Mouse (Mus musculus) frontal cortex, postnatal 14 days (tissue): Measurements from ENCODE around the gene Zfp612.
"Not testable (repeated sequence)": the region's sequence is repeated elsewhere in the genome, so short reads cannot be mapped to it uniquely, and the experiment has no call there.

Source experiments
- DNase-seq, 2 experiments: peaks; one replicate each; pipeline ENCODE4 v3.0.0; 2022; ENCODE audit warnings: low spot score in 2 of 2

Zfp612 gene

GRCm38 (mm10) chr8:110079282-110080221 is at the start of gene Zfp612:
Gene Zfp612 (plus strand): TSS chr8:110079746.
- DNase-seq = peak; percentile 28 to 52

DNA sequence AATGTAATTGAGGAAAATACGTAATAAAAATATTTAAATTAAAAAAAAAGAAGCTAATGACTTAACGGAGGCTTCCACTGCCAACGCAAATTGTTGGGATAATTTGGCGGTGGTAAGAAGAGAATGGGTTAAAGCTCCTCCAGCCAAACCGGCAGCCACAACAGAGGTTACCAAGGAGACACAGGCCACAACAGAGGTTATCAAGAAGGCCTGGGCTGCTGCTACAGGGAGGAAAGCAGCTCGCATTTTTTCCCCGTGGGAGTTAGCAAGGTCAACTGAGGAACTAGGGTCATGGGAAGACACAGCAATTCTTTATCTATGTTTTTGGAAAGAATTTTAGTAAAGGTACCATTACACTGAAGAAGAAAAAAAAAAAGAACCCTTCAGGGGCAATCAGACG is 45.8 kb upstream of the Zfp612 start:
- not testable (repeated sequence) for DNase-seq

DNA sequence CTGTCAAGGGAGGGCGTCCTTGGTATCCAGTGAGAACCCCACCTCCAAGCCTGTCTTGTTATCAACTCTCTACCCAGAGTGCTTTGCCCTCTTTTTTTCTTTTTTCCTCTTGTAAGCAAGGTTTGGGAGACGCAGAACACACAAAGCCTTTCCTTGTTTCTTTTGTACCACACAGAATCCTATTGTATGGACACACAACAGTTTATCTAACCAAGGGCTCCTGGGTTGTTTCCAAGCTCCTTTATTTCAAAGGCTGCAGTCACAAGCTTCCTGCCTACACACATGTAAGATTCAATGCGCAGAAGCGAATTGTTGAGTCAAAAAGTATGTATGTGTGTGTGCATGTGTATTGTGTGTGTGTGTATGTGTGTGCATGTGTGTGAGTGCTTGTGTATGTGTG is 45.2 kb upstream of the Zfp612 start:
- no peak for DNase-seq

DNA sequence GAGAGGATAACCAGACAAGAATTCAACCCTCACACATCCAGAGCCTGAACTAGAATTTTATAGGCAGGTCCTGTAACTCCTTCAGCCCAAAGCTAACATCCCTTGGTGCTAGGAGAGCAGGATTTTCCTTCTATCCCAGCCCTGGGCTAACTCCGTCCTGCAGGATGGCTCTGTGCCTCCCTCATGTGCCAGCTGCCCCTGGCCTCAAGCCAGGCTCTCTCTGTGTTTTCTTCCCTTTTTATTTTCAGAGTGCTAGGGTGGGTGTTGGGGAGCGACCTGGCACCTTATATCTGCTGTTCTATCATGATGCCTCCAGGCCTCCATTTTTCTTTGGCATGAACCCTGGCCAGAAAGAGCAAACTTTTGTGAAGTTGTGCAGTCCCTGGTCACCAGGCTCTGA is 43.4 kb upstream of the Zfp612 start:
- DNase-seq = no peak

- no peak for DNase-seq
Observed at GRCm38 (mm10) chr8:110039216-110039615, 40.3 kb upstream of the Zfp612 start.

DNA sequence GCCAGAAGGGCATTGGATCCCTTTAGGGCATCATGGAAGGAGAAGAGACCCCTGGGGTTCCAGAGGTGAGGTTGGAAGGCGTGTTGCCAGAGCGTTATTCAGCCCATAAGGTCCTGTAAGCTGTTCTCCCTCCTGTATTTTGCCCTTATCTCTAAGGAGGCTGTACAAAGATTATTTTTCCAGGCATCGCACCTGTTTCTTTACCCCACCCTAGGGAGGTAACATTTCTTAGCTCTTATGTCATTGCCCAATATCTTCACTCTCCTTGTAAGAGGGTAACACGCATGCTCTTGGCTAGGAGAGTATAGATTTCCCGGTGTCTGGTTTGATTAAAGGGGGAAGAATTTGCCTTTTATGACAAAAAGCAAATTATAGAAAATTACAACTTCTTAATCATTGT is 39.9 kb upstream of the Zfp612 start, which contains the start of gene Chst4:
TSS of gene Chst4 (minus strand) at position 82 of the 400 bp plus-strand sequence.
- DNase-seq = no peak

DNA sequence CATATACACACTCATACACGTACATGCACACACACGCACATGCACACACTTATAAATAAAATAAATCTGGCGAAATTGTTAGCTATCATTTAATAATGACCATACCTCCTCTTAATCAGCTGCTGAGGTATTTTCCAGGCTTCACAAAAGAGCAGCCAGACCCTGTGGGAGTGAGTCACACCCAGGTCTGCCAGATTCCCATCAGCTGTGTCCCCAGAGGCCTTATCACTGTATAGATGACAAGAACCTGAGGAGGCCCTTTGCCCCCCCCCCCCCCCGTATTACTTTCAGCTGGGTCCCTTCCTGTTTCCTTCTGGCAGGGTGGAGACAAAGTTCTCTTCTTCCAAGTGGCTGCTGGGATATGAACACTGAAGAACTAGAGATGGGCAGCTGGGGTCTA is 39.0 kb upstream of the Zfp612 start:
- DNase-seq = no peak

- no peak for DNase-seq
Observed at GRCm38 (mm10) chr8:110051208-110051607, 28.3 kb upstream of the Zfp612 start.

DNA sequence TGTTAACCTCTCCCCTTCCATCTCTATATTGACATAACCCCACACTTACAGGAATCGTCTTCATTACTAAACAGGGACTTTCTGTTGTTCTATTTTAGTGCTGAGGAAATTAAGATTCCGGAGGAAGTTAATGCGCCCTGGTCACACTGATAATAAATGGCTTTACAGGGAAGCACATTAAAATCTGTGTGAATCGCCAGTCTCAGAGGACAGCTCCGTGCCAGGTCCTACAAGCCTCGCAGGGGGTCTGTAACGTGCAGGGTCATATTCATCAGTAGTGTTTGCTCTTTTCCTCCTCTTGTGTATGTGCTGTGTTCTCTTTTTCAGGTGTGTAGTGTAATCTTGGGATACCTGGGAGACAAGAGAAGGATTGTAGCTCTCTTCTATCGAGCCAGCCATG is 21.3 kb upstream of the Zfp612 start:
- no peak for DNase-seq

DNA sequence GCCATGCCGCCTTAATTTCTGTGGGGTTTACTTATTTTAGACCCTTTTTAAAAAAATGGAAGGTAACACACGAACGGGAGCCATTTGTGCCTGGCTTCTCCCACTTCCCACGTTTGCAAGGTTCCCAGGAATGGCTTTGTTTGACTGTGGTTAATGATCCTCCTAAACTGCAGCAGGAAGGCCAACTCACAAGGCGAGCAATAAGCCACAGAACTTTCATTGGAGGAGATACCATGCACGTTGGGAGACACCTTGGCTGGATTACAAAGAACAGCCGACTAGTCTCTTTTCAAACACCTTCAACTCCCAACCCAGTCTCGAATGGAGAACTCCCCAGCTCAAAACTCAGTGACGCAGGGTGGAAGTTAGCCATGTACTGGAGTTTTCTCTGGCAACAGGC is 15.4 kb upstream of the Zfp612 start:
- no peak for DNase-seq

DNA sequence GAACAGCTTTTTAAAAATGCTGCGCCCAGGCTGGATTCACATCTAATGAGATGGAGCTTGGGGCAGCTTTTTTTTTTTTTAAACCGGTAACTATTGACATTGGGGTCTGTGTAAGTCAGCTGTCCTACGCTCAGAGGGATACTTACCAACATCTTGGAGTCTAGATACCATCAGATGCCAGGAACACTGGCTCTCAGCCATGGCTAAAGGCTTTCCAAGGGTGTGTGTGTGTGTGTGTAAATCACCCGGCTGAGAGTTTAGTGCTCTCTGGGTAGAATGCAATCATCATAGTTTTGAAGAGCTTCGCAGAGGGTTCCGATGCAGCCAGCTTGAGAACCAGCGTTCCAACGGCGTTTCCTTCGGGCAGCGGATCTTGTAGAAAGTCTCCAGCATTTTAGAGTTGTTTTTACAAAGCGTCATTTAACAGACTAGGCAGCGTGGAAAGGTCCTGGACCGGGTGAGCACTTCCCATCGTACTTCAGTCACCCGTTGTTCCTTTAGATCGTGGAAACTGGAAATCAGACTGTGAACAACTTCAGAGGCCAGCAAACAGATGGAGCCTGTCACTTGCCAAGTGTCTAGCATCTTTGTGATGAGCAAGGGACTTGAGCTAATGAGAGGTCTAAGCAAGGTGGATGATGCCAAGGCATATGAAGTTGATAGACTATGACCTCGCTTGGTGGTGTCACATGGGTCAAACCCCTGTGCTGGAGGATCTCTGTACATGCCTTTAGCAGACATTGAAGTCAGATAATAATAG is 14.8 kb upstream of the Zfp612 start:
- DNase-seq = no peak

- no peak for DNase-seq
Observed at GRCm38 (mm10) chr8:110065676-110066075, 13.9 kb upstream of the Zfp612 start.

GRCm38 (mm10) chr8:110069706-110070105 is 9.8 kb upstream of the Zfp612 start:
- no peak for DNase-seq

- peak in 1 of 2 experiments; percentile 39 for DNase-seq
Observed at GRCm38 (mm10) chr8:110071600-110071999, 7.9 kb upstream of the Zfp612 start.

- no peak for DNase-seq
Observed at GRCm38 (mm10) chr8:110074496-110074895, 5.0 kb upstream of the Zfp612 start.

DNA sequence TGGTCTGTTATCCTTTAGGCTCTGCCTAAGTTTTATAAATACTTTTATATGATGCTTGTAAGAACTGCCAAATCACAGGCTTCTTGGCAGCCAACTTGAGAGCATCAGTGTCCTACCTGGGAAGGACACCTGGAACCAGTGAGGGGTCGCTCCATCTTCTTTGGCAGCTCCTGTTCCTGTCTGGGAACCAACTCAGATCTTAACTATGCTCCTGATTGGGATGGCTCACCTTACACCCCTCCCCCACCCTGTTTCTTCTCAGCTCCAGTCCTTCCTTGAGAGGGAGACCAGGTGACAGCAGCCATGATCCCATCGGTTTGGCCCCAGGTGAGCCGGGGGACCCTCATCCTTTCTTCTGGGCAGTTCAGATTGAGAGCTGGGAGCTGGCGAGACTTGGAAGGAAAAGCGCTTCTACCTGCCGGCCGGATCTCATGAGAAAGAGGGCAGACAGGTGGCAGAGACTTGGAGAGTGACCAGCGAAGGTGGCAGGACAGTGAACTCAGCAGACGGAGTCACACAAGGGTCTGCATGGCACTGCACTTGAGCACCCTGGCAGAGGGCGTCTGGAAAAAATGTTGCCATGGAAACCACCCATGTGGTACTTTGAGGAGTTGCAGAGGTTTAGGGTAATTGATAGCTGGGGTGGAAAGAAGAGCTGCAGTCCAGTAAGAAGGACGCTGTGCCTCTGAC is 3.0 kb downstream of the Zfp612 start:
- DNase-seq = no peak

DNA sequence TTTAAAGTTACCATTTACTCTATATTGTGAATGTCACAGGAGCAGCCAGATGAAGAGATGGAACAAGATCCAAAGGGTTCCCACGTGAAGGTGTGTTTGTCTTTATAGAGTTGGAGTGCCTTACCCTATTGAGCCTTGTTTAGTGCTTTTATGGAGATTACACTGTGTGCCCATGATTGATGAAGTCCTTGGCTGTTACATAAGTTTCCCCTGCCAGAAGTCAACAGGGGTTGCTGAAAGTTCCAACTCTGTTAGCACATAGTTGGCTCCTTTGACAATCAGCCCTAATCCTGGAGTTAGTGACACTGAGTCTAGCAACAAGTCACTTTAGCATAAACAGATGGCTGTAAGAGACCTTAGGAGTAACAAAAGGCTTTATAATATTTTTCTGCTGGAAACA is 12.3 kb downstream of the Zfp612 start:
- no peak for DNase-seq

DNA sequence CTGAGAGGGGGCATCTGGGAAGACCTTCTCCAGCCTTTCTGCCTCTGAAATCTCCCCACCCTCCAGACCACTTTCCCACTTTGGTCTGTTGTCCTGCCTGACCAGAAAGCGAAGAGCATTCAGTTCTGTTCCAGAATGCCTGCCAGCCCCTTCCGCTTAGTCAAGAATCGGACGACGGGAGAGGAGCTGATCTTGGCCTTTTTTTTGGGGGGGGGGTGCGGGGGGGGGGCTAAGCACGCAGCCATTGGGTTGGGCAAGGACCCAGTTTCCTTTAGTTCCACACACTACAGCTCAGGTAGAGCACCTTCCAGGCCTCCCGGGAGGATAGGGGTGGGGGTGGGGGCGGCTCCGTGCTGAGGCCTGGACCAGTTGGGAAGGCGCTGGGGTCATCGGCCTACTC is 21.4 kb downstream of the Zfp612 start, which contains the start of gene Gm21964:
TSS of gene Gm21964 (plus strand) at position 301 of the 400 bp plus-strand sequence.
- DNase-seq = no peak

GRCm38 (mm10) chr8:110101676-110102075 is 22.1 kb downstream of the Zfp612 start:
- DNase-seq = no peak

DNA sequence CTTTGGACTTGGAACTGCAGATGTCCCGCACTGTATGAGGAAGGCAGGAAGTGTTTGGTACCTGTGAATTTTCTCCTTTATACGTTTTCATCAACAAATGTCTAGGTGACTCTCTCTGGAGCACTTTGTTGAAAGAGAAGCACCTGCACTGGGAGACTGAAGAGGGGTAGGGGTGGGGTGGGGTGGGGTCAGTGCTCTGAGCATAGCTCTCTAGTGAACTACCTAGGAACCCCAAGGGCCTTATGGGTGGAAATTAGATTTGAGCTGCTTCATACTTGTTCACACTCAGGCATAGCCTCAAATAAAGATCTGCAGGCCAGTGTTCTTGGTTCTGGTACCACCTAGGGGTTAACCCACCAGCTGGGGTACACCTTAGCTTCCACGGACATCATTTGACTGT is 23.1 kb downstream of the Zfp612 start, which contains the start of gene Gm17720:
TSS of gene Gm17720 (minus strand) at position 101 of the 400 bp plus-strand sequence.
- DNase-seq = no peak

- DNase-seq = peak in 1 of 2 experiments; percentile 24
Observed at GRCm38 (mm10) chr8:110119715-110120114, 40.2 kb downstream of the Zfp612 start.

- DNase-seq = peak; percentile 46 to 81
Observed at GRCm38 (mm10) chr8:110130537-110130936, 51.0 kb downstream of the Zfp612 start.
